Mouse (Mus musculus) spleen, postnatal 4 days (tissue): ENCODE measurements around the gene Grip2.
A peak's percentile ranks its signal among the peaks of the same experiment; 100 is the strongest.

Experiments used
- DNase-seq, 2 experiments: peaks; one replicate each; pipeline ENCODE4 v3.0.0; 2022; ENCODE audit warnings: low spot score in 2 of 2

Gene Grip2

DNA sequence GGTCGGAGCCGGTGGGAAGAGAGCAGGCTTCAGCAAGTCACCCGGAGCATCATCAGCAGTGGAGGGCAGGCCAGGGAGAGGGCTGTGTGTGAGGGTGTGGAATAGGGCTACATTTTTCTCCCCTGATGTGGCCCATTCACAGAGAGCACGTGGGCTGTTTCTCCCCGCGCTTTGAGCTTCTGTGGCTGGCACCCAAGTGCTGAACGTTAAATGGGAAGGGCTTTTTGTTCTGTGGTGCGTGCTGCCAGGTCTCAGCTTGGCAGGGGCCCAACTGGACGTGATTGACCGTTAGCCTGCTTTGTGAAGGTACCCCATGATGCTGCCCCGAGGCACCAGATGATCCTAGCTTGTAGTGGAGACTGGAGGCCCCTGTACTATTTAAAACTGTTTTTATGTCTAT lies 94.9 kb downstream of the Grip2 start:
- no peak for DNase-seq

DNA sequence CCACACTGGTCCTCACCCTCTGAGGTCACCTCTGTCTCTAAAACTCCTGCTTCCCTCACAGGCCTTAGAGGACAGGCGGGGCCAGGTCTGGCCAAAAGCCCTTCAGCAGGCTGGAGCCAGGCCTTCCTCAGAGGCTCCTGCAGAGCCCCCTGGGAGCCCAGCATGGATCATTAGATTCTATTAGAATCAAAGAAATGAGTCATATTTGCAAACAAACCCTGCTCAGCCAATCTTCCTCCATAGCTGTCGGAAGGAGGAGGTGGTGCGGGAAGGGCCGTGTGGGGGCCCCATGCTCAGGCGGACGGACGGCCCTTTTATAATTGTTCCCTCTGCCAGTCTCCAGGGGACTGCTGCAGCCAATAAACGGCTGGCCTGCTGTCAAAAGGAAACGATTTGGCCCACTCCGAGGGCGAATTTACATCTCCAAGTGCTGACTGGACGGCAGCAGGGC lies 97.3 kb downstream of the Grip2 start:
- DNase-seq = no peak

GRCm38 (mm10) chr6:91728939-91729619 lies 98.0 kb downstream of the Grip2 start:
- no peak for DNase-seq

- DNase-seq = no peak
These were observed 99.7 kb downstream of the Grip2 start for GRCm38 (mm10) chr6:91727361-91727760.

GRCm38 (mm10) chr6:91721215-91721701 lies 105.8 kb downstream of the Grip2 start:
- DNase-seq = no peak

DNA sequence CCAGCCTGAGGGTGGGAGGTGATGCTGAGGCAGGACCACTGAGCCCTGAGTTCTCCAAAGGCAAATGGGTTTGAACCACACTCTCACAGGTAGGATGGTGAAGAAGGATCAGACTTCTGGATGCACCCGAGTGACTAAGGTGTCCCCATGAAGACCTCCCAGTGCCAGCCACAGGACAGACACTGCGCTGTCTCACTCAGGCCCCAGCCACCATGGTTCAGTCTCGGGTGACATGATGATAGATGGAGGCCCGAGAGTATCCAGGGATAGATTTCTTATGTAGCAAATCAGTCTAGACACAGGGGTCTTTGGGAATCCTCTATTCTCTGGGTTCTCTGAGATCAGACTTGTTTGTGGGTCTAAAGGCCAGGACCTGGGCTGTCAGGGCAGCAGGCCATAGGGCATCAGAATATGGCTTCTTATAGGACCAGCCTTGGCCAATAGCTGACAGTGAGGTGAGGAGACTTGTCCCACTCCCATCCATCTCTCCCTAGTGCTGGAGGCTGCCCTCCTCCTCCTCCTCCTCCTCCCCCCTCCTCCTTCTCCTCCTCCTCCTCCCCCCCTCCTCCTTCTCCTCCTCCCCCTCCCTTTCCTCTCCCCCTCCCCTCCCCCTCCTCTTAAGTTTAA lies 106.3 kb downstream of the Grip2 start:
- no peak for DNase-seq

GRCm38 (mm10) chr6:91719865-91720533 lies 107.1 kb downstream of the Grip2 start:
- no peak for DNase-seq

DNA sequence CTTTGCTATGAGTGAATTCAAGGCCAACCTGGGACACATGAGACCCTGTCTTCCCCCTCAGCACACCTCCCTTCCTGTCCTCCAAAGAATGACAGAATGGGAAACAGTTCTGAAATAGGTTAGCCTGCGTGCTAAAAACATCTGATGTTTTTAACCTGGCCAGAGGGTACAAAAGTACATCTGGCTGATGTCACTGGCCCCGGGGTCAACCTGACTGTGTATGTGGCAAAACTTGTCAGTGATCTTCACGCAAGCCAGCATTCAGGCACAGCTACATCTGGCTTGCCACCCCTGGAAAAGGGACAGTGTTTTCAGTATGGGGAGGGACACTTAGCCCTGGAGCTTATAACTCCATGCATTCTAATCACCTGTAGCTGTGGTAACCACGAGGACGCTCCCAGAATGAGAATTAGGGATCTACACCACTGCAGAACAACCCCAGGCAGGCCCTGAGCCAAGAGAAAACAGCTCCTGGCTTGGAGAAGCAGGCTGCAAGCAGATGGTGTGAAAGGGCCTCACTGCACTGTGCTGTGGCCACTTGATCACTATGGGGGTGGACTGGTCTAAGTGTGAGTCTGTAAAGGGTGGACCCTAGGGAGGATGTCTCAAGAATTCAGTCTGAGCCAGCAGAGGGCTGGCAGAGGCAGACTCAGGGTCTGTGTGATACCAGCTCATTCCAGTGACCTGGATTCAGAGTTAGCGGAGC lies 107.9 kb downstream of the Grip2 start:
- no peak for DNase-seq

GRCm38 (mm10) chr6:91718603-91719002 lies 108.4 kb downstream of the Grip2 start:
- no peak for DNase-seq

- DNase-seq = no peak
These were observed 109.0 kb downstream of the Grip2 start for GRCm38 (mm10) chr6:91718067-91718466.

GRCm38 (mm10) chr6:91715988-91716810 lies 110.9 kb downstream of the Grip2 start:
- no peak for DNase-seq

DNA sequence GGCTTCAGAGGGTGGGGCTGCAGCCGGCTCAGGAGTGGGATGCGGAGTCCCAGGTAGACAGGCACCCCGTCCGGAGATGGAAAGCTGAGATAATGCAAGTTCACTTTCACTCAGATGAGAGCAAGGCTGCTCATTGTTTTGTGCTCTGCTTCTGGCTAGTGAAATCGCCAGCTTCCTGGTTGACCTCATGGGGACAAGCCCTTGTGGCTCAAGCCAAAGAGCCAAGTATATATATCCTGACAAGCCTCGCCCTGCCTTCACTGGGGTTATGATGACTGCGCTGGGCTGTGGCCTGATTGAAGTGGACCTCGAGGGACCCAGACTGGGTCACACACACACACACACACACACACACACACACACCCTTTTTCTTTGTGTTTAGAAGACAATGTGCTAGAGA lies 112.0 kb downstream of the Grip2 start:
- DNase-seq = no peak

DNA sequence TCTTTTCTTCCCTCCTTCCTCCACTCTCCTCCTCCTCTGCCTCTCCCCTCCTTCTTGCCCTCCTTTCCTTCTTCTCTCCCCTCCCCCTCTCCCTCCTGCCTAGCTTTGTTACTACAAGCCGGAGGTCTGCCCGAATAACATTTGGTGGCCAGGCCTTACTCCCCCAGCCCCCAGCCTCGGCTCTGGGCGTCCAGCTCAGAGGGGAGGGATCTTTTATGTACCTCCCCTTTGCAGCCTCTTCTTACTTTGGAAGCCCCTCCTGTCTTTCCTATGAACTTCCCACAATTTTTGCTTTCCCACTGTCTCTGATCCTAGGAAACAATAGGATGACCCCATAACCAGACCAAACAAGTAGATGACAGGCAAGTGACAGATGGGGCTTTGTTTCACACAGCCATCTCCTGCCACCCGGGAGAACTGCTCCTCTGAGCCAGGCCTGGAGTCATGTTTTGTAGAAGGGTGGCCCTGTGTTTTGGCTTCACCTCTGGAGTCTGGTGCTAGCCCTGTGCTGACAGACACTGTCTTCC lies 113.6 kb downstream of the Grip2 start:
- DNase-seq = no peak

DNA sequence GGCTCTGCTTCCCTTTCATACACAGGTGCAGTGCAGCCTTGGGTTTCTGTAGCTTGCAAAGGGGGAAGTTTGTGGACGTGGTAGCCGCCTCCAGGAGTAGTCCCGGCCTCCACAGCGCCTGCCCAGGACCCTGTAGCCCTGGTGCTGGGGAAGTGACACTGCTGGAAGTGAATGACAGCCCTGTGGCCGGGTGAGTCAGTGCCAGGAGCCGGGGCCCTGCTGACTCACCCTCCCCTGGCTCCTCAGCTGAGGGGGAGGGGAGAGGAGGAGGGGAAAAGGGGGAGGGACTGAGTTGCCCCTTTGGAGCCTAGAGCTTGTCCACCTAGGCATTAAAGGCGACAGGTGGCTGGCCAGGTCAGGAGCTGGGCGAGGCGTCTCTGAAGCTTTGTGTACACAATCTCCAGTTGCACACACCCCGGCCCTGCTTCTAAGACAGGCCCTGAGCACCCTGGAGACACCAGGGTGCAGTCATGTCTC lies 114.2 kb downstream of the Grip2 start:
- DNase-seq = peak; percentile 52 to 76

- DNase-seq = no peak
These were observed 114.8 kb downstream of the Grip2 start for GRCm38 (mm10) chr6:91712097-91712854.
